Mouse (Mus musculus): ENCODE measurements at regions not wholly inside any gene's neighbourhood (a gene's known extent, or its start where the extent isn't known, plus 50 kb on each side); places are given as distances from the start of the nearest gene placed in this dataset.

GRCm38 (mm10) chr3:121874576-121874975 is 59.5 kb upstream of the Abcd3 start:
- TF ChIP-seq CTCF (IDR thresholded peaks at IDR 0.05; ENCODE audit: insufficient read depth, low read length) = no peak
- TF ChIP-seq POLR2A (IDR thresholded peaks at IDR 0.05; ENCODE audit: borderline replicate concordance, extremely low read depth, low read depth, low read length) = no peak
